Mouse (Mus musculus) brain, embryonic 14.5 days (tissue): Measurements from ENCODE around the gene Acot11.

ENCODE experiments used
- CTCF ChIP-seq: fragments of 200-500 bp; IDR thresholded peaks from 2 replicates; pipeline ENCODE4 v1.5.1; 2012; ENCODE audit warnings: inconsistent platforms, mild to moderate bottlenecking, moderate library complexity, borderline replicate concordance; ENCODE audit not compliant: insufficient read depth, insufficient read length; ENCODE audit errors: extremely low read depth
- POLR2A ChIP-seq: fragments of 200-500 bp; IDR thresholded peaks from 2 replicates; pipeline ENCODE4 v1.6.1; 2012; ENCODE audit warnings: mild to moderate bottlenecking, inconsistent platforms, borderline replicate concordance; ENCODE audit not compliant: poor library complexity, insufficient read depth, insufficient read length, severe bottlenecking; ENCODE audit errors: extremely low read depth

- TF ChIP-seq CTCF (no peak), POLR2A (no peak)
Measured at GRCm38 (mm10) chr4:106805890-106806289, 1.1 kb upstream of the Acot11 start.
